ENCODE assay signal across 14 mouse cellular contexts in the genomic region with DNA sequence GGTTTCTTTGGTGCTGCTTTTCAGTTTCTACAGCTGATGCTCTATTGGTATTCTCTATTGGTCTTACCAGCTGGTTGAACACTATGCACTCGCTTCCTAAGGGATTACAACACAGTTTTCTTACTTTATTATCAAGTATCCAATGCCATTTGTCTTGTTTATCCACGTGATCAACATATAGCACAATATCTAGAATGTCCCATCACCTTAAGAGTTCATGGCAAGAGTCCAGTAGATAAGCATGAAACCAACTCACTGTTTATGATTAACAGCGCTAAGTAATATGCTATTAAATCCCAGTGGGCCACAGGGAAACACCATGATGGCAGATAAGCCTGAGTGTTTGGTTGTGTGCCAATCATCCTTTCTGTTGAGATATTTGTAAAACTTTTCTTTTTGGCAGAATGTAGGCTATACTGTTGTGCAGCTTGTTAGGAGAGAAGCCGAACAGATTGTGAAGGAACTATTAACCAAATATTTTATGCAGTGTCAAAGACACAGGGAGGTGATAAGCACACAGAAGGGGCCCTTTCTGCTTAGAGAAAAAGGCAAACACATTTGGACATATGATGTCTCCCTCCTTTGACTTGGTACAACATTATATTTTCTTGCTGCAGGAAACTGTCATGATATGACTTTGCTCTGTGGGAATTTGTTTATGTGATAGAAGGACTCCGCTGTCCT.
"Had no signal": no experiment of that assay in that cellular context is flagged by ENCODE, and none has a peak within 500 bp of the region (broad histone marks: within the 10 kb centered on the region; RNA-seq: fewer than 3 reads in every experiment).

No protein-coding gene starts in this region.

- H3K9me3 ChIP-seq: limb, embryonic 15.5 days; liver, embryonic 12.5 days; lung, embryonic 15.5 days; midbrain, embryonic 12.5 days; neural tube, embryonic 13.5 days; stomach, embryonic 15.5 days had no signal

- H3K27ac ChIP-seq: limb, embryonic 15.5 days; liver, embryonic 12.5 days; lung, embryonic 15.5 days; midbrain, embryonic 12.5 days; neural tube, embryonic 13.5 days; stomach, embryonic 15.5 days had no signal

- ATAC-seq: liver, embryonic 12.5 days; midbrain, embryonic 16.5 days had no signal

- H3K27me3 ChIP-seq: limb, embryonic 15.5 days; liver, embryonic 12.5 days; lung, embryonic 15.5 days; midbrain, embryonic 12.5 days; neural tube, embryonic 13.5 days; stomach, embryonic 15.5 days had no signal

- H3K9ac ChIP-seq: limb, embryonic 15.5 days; liver, embryonic 12.5 days; lung, embryonic 15.5 days; midbrain, embryonic 12.5 days; neural tube, embryonic 13.5 days; stomach, embryonic 15.5 days had no signal

- H3K36me3 ChIP-seq: limb, embryonic 15.5 days; liver, embryonic 12.5 days; lung, embryonic 15.5 days; midbrain, embryonic 12.5 days; neural tube, embryonic 13.5 days; stomach, embryonic 15.5 days had no signal

- H3K4me2 ChIP-seq: limb, embryonic 15.5 days; liver, embryonic 12.5 days; lung, embryonic 15.5 days; midbrain, embryonic 12.5 days; neural tube, embryonic 13.5 days; stomach, embryonic 15.5 days had no signal

- DNase-seq: kidney, postnatal 25 days; layer of hippocampus, adult 9-11 months; layer of hippocampus, postnatal 36 days; lung, postnatal 14 days; retina, postnatal 1 day; thymus, adult 2 months; thymus, postnatal 25 days had no signal

- H3K4me1 ChIP-seq: limb, embryonic 15.5 days; liver, embryonic 12.5 days; lung, embryonic 15.5 days; midbrain, embryonic 12.5 days; neural tube, embryonic 13.5 days; stomach, embryonic 15.5 days had no signal

- H3K4me3 ChIP-seq: limb, embryonic 15.5 days; liver, embryonic 12.5 days; lung, embryonic 15.5 days; midbrain, embryonic 12.5 days; neural tube, embryonic 13.5 days; stomach, embryonic 15.5 days had no signal
